ENCODE assay signal across 9 mouse cellular contexts in genomic region chr10:60612893-60613292, GRCm38 (mm10).
DNase-seq lines count a peak whose midpoint lies in the region; ATAC-seq and TF ChIP-seq lines count a peak whose summit lies in the region.
"Had no signal": no experiment of that assay in that cellular context is flagged by ENCODE, and none has a peak within 500 bp of the region (broad histone marks: within the 10 kb centered on the region; RNA-seq: fewer than 3 reads in every experiment).

No protein-coding gene starts in this region.

- H3K36me3 ChIP-seq in liver, embryonic 11.5 days (ENCODE audit: control insufficient read depth, insufficient read depth, low read length), result no peaks in the 10 kb centered on the region
- no peaks in the 10 kb centered on the region for H3K36me3 ChIP-seq in E14TG2a.4 (ENCODE audit: insufficient read depth, low read length)
- H3K36me3 ChIP-seq in testis, adult 2 months (ENCODE audit: control insufficient read depth, insufficient read depth, low read length), result no peaks in the 10 kb centered on the region
- H3K36me3 ChIP-seq: limb, embryonic 12.5 days had no signal

- H3K4me3 ChIP-seq in liver, embryonic 11.5 days (ENCODE audit: low read depth, low read length), result no peak overlapping the region
- no peak overlapping the region for H3K4me3 ChIP-seq in E14TG2a.4 (replicated peaks; ENCODE audit: low read length)
- no peak overlapping the region for H3K4me3 ChIP-seq in bone marrow, adult 2 months (replicated peaks; ENCODE audit: control insufficient read depth, low read depth, low read length)
- H3K4me3 ChIP-seq in testis, adult 2 months (ENCODE audit: control insufficient read depth, low read depth, low read length), result no peak overlapping the region
- H3K4me3 ChIP-seq: limb, embryonic 12.5 days had no signal

- H3K27ac ChIP-seq in liver, embryonic 11.5 days (ENCODE audit: low read depth, low read length), result no peak overlapping the region
- H3K27ac ChIP-seq in bone marrow, adult 2 months (ENCODE audit: control insufficient read depth, insufficient read depth, low read depth, low read length, poor library complexity), result no peak overlapping the region
- H3K27ac ChIP-seq in testis, adult 2 months (ENCODE audit: control insufficient read depth, insufficient read depth, low read depth, low read length), result no peak overlapping the region
- H3K27ac ChIP-seq: limb, embryonic 12.5 days had no signal

- TF ChIP-seq CTCF in E14TG2a.4 (conservative IDR thresholded peaks at IDR 0.05; ENCODE audit: low read length), result peak; percentile 84
- peak; percentile 38; the same call in 1 of the 2 replicates for TF ChIP-seq CTCF in bone marrow, adult 2 months (IDR thresholded peaks at IDR 0.05; ENCODE audit: control insufficient read depth, insufficient read depth, low read length)
- TF ChIP-seq CTCF in testis, adult 2 months (IDR thresholded peaks at IDR 0.05; ENCODE audit: control insufficient read depth, insufficient read depth, insufficient replicate concordance, low read depth, low read length), result peak; percentile 57; the same call in 1 of the 2 replicates

- ATAC-seq in liver, embryonic 11.5 days (replicated peaks; ENCODE audit: low FRiP score), result no peak

- no peak overlapping the region for H3K4me2 ChIP-seq in liver, embryonic 11.5 days
- H3K4me2 ChIP-seq: limb, embryonic 12.5 days had no signal

- WGBS in liver, embryonic 11.5 days, result 14% methylated on average over 5 of the region's 5 CpGs
- WGBS in bone marrow, adult 2 months, result 32% methylated on average over 5 of the region's 5 CpGs

- no peak for TF ChIP-seq POLR2A in bone marrow, adult 2 months (IDR thresholded peaks at IDR 0.05; ENCODE audit: borderline replicate concordance, control insufficient read depth, low read depth, low read length)
- no peak for TF ChIP-seq POLR2A in testis, adult 2 months (IDR thresholded peaks at IDR 0.05; ENCODE audit: control insufficient read depth, low read depth, low read length)

- no peaks in the 10 kb centered on the region for H3K4me1 ChIP-seq in liver, embryonic 11.5 days (replicated peaks; ENCODE audit: control insufficient read depth, insufficient read depth, low read length)
- H3K4me1 ChIP-seq in E14TG2a.4 (replicated peaks; ENCODE audit: low read depth, low read length), result peaks cover 10% of the 10 kb centered on the region
- H3K4me1 ChIP-seq in bone marrow, adult 2 months (ENCODE audit: control insufficient read depth, insufficient read depth, low read length), result no peaks in the 10 kb centered on the region
- H3K4me1 ChIP-seq in testis, adult 2 months (ENCODE audit: control insufficient read depth, insufficient read depth, low read length), result no peaks in the 10 kb centered on the region
- H3K4me1 ChIP-seq: limb, embryonic 12.5 days had no signal

- H3K27me3 ChIP-seq in liver, embryonic 11.5 days (replicated peaks; ENCODE audit: control insufficient read depth, insufficient read depth, low read length), result no peaks in the 10 kb centered on the region
- peaks cover 2% of the 10 kb centered on the region for H3K27me3 ChIP-seq in E14TG2a.4 (ENCODE audit: insufficient read depth, low read length)
- H3K27me3 ChIP-seq in testis, adult 2 months (ENCODE audit: control insufficient read depth, insufficient read depth, low read length), result no peaks in the 10 kb centered on the region
- H3K27me3 ChIP-seq: limb, embryonic 12.5 days had no signal

- no peaks in the 10 kb centered on the region for H3K9me3 ChIP-seq in liver, embryonic 11.5 days (ENCODE audit: control insufficient read depth, low read length)
- no peaks in the 10 kb centered on the region for H3K9me3 ChIP-seq in E14TG2a.4 (ENCODE audit: low read length)
- H3K9me3 ChIP-seq: limb, embryonic 12.5 days had no signal

- H3K9ac ChIP-seq in liver, embryonic 11.5 days (ENCODE audit: low read depth, low read length), result no peak overlapping the region
- H3K9ac ChIP-seq: limb, embryonic 12.5 days had no signal

- DNase-seq in liver, result peak; percentile 16
- DNase-seq in liver, embryonic 11.5 days (ENCODE audit: low spot score), result no peak
- no peak for DNase-seq in frontal cortex, postnatal 36 days (ENCODE audit: low spot score in 2 of 2)
- no peak for DNase-seq in adrenal gland, postnatal 14 days
- DNase-seq: kidney, adult 11 months had no signal
